In genomic region chr2:165885951-165886320, GRCm38 (mm10) we compare ENCODE assay signal across 8 mouse cellular contexts. TPM values are rescaled to one million over a fixed set of nuclear protein-coding genes. Genes with fewer than 3 reads are reported as not detected.
A peak's percentile ranks its signal among the peaks of the same experiment; 100 is the strongest.
DNase-seq lines count a peak whose midpoint lies in the region; ATAC-seq and TF ChIP-seq lines count a peak whose summit lies in the region.

No protein-coding gene starts in this region.

- no peaks in the 10 kb centered on the region for H3K36me3 ChIP-seq in heart, embryonic 12.5 days
- no peaks in the 10 kb centered on the region for H3K36me3 ChIP-seq in intestine, postnatal 0 days (ENCODE audit: control insufficient read depth, insufficient read depth)
- no peaks in the 10 kb centered on the region for H3K36me3 ChIP-seq in midbrain, embryonic 12.5 days

- no peaks in the 10 kb centered on the region for H3K27me3 ChIP-seq in heart, embryonic 12.5 days (replicated peaks)
- H3K27me3 ChIP-seq in intestine, postnatal 0 days (replicated peaks; ENCODE audit: control insufficient read depth, insufficient read depth, low read length): no peaks in the 10 kb centered on the region
- no peaks in the 10 kb centered on the region for H3K27me3 ChIP-seq in midbrain, embryonic 12.5 days

- no peak for ATAC-seq in heart, embryonic 12.5 days (ENCODE audit: insufficient number of reproducible peaks, low FRiP score)
- no peak for ATAC-seq in intestine, postnatal 0 days
- no peak for ATAC-seq in midbrain, embryonic 12.5 days (ENCODE audit: low FRiP score, low read depth)

- H3K4me2 ChIP-seq in heart, embryonic 12.5 days: peak overlapping the region; percentile 81; the same call in 1 of the 2 replicates
- H3K4me2 ChIP-seq in intestine, postnatal 0 days (replicated peaks; ENCODE audit: low read depth): no peak overlapping the region
- no peak overlapping the region for H3K4me2 ChIP-seq in midbrain, embryonic 12.5 days (replicated peaks)

- WGBS in heart, embryonic 12.5 days: 41% methylated on average over 4 of the region's 4 CpGs
- 21% methylated on average over 4 of the region's 4 CpGs for WGBS in intestine, postnatal 0 days
- 16% methylated on average over 4 of the region's 4 CpGs for WGBS in midbrain, embryonic 12.5 days

- H3K9me3 ChIP-seq in heart, embryonic 12.5 days (replicated peaks): no peaks in the 10 kb centered on the region
- H3K9me3 ChIP-seq in intestine, postnatal 0 days (ENCODE audit: control insufficient read depth): no peaks in the 10 kb centered on the region
- H3K9me3 ChIP-seq in midbrain, embryonic 12.5 days: no peaks in the 10 kb centered on the region

- peaks cover 96% of the 10 kb centered on the region for H3K4me1 ChIP-seq in heart, embryonic 12.5 days (replicated peaks)
- H3K4me1 ChIP-seq in brown adipose tissue, adult 24 weeks (ENCODE audit: control insufficient read depth, insufficient read depth, insufficient read length, low read length): peaks cover 53% of the 10 kb centered on the region
- H3K4me1 ChIP-seq in intestine, postnatal 0 days (replicated peaks; ENCODE audit: control insufficient read depth, insufficient read depth, low read length): peaks cover 38% of the 10 kb centered on the region
- H3K4me1 ChIP-seq in midbrain, embryonic 12.5 days: peaks cover 90% of the 10 kb centered on the region

- no peak overlapping the region for H3K4me3 ChIP-seq in heart, embryonic 12.5 days
- no peak overlapping the region for H3K4me3 ChIP-seq in brown adipose tissue, adult 24 weeks (ENCODE audit: insufficient read depth, low read depth, low read length)
- no peak overlapping the region for H3K4me3 ChIP-seq in intestine, postnatal 0 days (ENCODE audit: low read depth, low read length)
- no peak overlapping the region for H3K4me3 ChIP-seq in midbrain, embryonic 12.5 days

- peak overlapping the region; percentile 86 for H3K9ac ChIP-seq in heart, embryonic 12.5 days
- peak overlapping the region; percentile 38; the same call in 1 of the 2 replicates for H3K9ac ChIP-seq in intestine, postnatal 0 days (ENCODE audit: low read depth, low read length)
- peak overlapping the region; percentile 76 for H3K9ac ChIP-seq in midbrain, embryonic 12.5 days (replicated peaks)

- no peak for TF ChIP-seq CTCF in intestine, postnatal 0 days (IDR thresholded peaks at IDR 0.05; ENCODE audit: low read depth)

- peak overlapping the region; percentile 100 for H3K27ac ChIP-seq in heart, embryonic 12.5 days (ENCODE audit: poor library complexity, severe bottlenecking)
- H3K27ac ChIP-seq in brown adipose tissue, adult 24 weeks (replicated peaks; ENCODE audit: low read depth, low read length): peak overlapping the region; percentile 99
- peak overlapping the region; percentile 98 for H3K27ac ChIP-seq in intestine, postnatal 0 days (ENCODE audit: low read depth, low read length)
- H3K27ac ChIP-seq in midbrain, embryonic 12.5 days (replicated peaks): peak overlapping the region; percentile 99

- DNase-seq in heart, postnatal 4 days: no peak
- DNase-seq in embryo, embryonic 10.5 days (ENCODE audit: low spot score): no peak
- no peak for DNase-seq in ovary, postnatal 14 days (ENCODE audit: low spot score)
- no peak for DNase-seq in cerebellum, adult 9-10 months

RNA-seq across cellular contexts. Expression of gene Zmynd8, which starts 12.9 kb away (rescaled TPM):
- polyA plus RNA-seq in heart, embryonic 12.5 days (2016; fragmentation: Nextera tagmentation; extraction: Ambion mirVana): 44.7 and 48.0 TPM in 2 replicates
- 10 to 100 TPM; 49.5 to 50.4 TPM for total RNA-seq in heart, postnatal 4 days (2021)
- 6.7 and 17.9 TPM in 2 replicates for polyA plus RNA-seq in brown adipose tissue, adult 24 weeks (2012; ENCODE audit: insufficient read depth, insufficient read length, missing spikeins)
- polyA plus RNA-seq in intestine, postnatal 0 days (2015; fragmentation: Nextera tagmentation; extraction: Ambion mirVana): 43.5 and 57.7 TPM in 2 replicates
- polyA plus RNA-seq in midbrain, embryonic 12.5 days (2016; fragmentation: Nextera tagmentation; extraction: Ambion mirVana): 70.6 and 71.2 TPM in 2 replicates
